Mouse (Mus musculus): Measurements from ENCODE around the gene Inpp4b.

DNA sequence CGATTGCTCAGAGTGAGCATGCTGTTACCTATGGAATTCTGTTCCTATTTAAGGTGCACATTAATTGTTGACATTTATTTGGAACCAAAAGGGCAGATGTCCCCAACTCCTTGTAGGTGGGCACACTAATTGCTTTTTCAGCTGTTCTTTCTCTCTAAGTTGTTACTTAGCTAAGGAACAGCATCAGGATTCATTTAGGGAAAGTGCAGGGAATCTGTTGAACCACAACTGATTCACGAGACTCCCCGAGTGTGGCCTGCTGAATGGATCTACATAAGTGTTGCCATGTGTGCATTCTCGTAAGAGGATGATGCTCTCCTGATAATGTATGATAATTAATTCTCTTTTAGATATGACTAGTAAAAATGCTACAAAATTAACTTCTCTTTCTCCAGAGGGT lies 297.5 kb downstream of the Inpp4b start:
- TF ChIP-seq GATA1 (IDR thresholded peaks at IDR 0.05; ENCODE audit: borderline replicate concordance, low read length) (no peak), CTCF (IDR thresholded peaks at IDR 0.05; ENCODE audit: low read depth, low read length) (no peak), POLR2AphosphoS5 (IDR thresholded peaks at IDR 0.05; ENCODE audit: insufficient replicate concordance, low read depth, low read length) (no peak), TAL1 (conservative IDR thresholded peaks at IDR 0.05; ENCODE audit: low read depth, low read length) (no peak)

All from G1E (cell line).